Mouse (Mus musculus) ES-E14 (cell line): ENCODE data around the gene Dpf1. TPM values are rescaled to one million over a fixed set of nuclear protein-coding genes. Genes with fewer than 3 reads are reported as not detected.

Experiments
- DNase-seq: peaks from one replicate; pipeline ENCODE4 v3.0.0-alpha.2; 2013; ENCODE audit warnings: low read depth, low spot score
- H3K27ac ChIP-seq: 2 replicates; pipeline ENCODE4 v1.5.1; 2012; ENCODE audit warnings: low read depth, mild to moderate bottlenecking, low read length, moderate library complexity, mixed read lengths; ENCODE audit not compliant: poor library complexity, insufficient read depth, severe bottlenecking
- H3K36me3 ChIP-seq: 2 replicates; pipeline ENCODE4 v1.6.1; 2012; ENCODE audit warnings: mild to moderate bottlenecking, low read length, moderate library complexity, mixed read lengths; ENCODE audit not compliant: control insufficient read depth, poor library complexity, insufficient read depth, severe bottlenecking
- H3K4me1 ChIP-seq, 2 experiments: fragments of 150-350 bp in 1 of 2; sonication (generic) in 1 of 2; 2 replicates each; pipeline ENCODE4 v1.6.1; 2012; ENCODE audit warnings: low read length in 2 of 2, mild to moderate bottlenecking in 1 of 2, mixed read lengths in 1 of 2; ENCODE audit not compliant: control insufficient read depth in 2 of 2, insufficient read depth in 2 of 2, poor library complexity in 1 of 2
- H3K4me3 ChIP-seq, 2 experiments: fragments of 150-350 bp in 1 of 2; sonication (generic) in 1 of 2; 2 replicates each; pipeline ENCODE4 v1.5.1; 2012; ENCODE audit warnings: low read length in 2 of 2, low read depth in 1 of 2, mild to moderate bottlenecking in 1 of 2, mixed read lengths in 1 of 2; ENCODE audit not compliant: insufficient read depth in 1 of 2, poor library complexity in 1 of 2, severe bottlenecking in 1 of 2
- H3K9ac ChIP-seq: 2 replicates; pipeline ENCODE4 v1.6.1; 2012; ENCODE audit warnings: low read depth, mild to moderate bottlenecking, low read length, mixed read lengths; ENCODE audit not compliant: poor library complexity, insufficient read depth, severe bottlenecking
- H3K9me3 ChIP-seq: fragments of 150-350 bp; sonication (generic); 2 replicates; pipeline ENCODE4 v1.6.1; 2012; ENCODE audit warnings: low read depth, mild to moderate bottlenecking, low read length; ENCODE audit not compliant: control insufficient read depth, insufficient read depth
- CHD2 ChIP-seq: IDR thresholded peaks from 2 replicates; pipeline ENCODE4 v1.6.1; 2014; ENCODE audit warnings: mild to moderate bottlenecking, low read depth, low read length, inconsistent platforms
- HCFC1 ChIP-seq: IDR thresholded peaks from 2 replicates; pipeline ENCODE4 v1.6.1; 2012; ENCODE audit warnings: low read length, inconsistent platforms, borderline replicate concordance; ENCODE audit not compliant: insufficient read depth
- MAFK ChIP-seq: IDR thresholded peaks from 2 replicates; pipeline ENCODE4 v1.6.1; 2014; ENCODE audit warnings: mild to moderate bottlenecking, low read depth, low read length, inconsistent platforms; ENCODE audit not compliant: insufficient read depth
- ZC3H11A ChIP-seq: IDR thresholded peaks from 2 replicates; pipeline ENCODE4 v1.6.1; 2012; ENCODE audit warnings: low read depth, mild to moderate bottlenecking, inconsistent platforms, low read length, borderline replicate concordance
- ZNF384 ChIP-seq: IDR thresholded peaks from 2 replicates; pipeline ENCODE4 v1.6.1; 2012; ENCODE audit warnings: low read depth, low read length, inconsistent platforms
- in situ Hi-C, 2 experiments: fragments of 600-800 bp; cut with MboI; formaldehyde crosslinking; loops; one replicate each; pipeline ENCODE4 v1.15.1; 2025; ENCODE audit warnings: low sequenced_read_pairs in 2 of 2, inconsistent platforms in 1 of 2; ENCODE audit not compliant: unreplicated experiment in 2 of 2
- total RNA-seq: library from RNA; depleted of rRNA; stranded (reverse); fragments of 300-350 nt; gene quantifications from 2 replicates; pipeline ENCODE4 v1.2.3, GENCODE M21; 2012

Dpf1 gene
- total RNA-seq, 1 experiment: 18.0 TPM

DNA sequence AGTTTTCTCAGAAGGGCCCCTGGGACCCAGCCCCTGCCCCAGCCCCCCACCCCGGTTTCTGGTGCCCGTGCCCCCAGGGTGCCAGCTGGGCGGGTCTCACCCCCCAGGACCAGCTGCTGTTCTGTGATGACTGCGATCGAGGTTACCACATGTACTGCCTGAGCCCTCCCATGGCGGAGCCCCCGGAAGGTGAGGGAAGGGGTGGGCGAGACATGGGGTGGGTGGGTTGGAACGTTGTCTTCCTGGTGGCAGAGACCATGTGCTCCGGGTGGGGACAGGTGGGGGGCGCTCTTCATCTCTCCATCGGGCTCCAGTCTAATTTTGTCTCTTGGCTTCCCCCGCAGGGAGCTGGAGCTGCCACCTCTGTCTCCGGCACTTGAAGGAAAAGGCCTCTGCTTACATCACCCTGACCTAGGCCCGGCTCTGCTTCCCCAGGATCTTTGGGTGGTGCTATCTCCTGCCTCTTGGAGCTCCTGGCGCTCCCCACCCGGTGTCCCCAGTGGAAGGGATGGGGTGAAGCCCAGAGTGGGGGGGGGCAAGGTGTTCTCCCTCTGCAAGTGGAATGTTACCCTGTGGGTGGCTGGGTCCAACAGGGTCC lies 12.5 kb downstream of the Dpf1 start:
- Histone ChIP-seq H3K27ac (peak overlapping the region; percentile 14; the same call in 1 of the 2 replicates), H3K4me3 (no peak overlapping the region), H3K4me1 (peaks cover 16 to 65% of the 10 kb centered on the region in 2 experiments)

DNA sequence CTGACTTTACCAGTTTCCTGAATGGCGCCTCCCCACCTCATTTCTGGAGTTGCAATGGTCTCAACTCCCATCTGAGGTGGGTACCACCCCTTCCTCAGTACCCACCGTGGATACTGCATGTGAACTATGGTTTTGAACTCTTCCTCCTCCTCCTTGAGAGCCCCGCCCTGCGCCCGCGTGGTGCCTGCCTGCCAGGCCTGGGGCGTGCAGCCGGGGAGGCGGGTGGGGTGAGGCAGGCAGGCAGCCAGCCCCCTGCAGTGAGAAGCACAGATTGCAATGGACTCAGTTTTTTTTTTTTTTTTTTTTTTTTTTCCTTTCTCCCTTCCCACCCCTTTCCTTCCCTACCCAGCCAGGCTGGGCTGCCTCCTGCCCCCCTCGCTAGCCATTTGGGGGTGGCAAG lies 13.2 kb downstream of the Dpf1 start:
- Histone ChIP-seq H3K9me3 (no peaks in the 10 kb centered on the region), H3K27ac (peak overlapping the region; percentile 79), H3K4me1 (peaks cover 16 to 65% of the 10 kb centered on the region in 2 experiments), H3K36me3 (0 out of 2 replicates have a peak, but pooled peaks cover 3% of the 10 kb centered on the region), H3K4me3 (0 out of 4 replicates have a peak overlapping the region, but pooled peaks of 1 of the 2 experiments have one; percentile 22), H3K9ac (peak overlapping the region; percentile 49; the same call in 1 of the 2 replicates)
- in situ Hi-C loops: no loop called here
- DNase-seq: no peak
- TF ChIP-seq CHD2 (no peak), ZNF384 (peak; percentile 96), ZC3H11A (no peak), MAFK (no peak)

More for the DNA sequence above, 12.5 kb downstream of the Dpf1 start:
- DNase-seq: no peak
- Histone ChIP-seq H3K9ac (peak overlapping the region; percentile 34; the same call in 1 of the 2 replicates), H3K36me3 (0 out of 2 replicates have a peak, but pooled peaks cover 3% of the 10 kb centered on the region), H3K9me3 (no peaks in the 10 kb centered on the region)
- in situ Hi-C loops: no loop called here
- TF ChIP-seq MAFK: no peak
- no peak for TF ChIP-seq HCFC1
- TF ChIP-seq ZNF384: no peak
- no peak for TF ChIP-seq ZC3H11A
- no peak for TF ChIP-seq CHD2

DNA sequence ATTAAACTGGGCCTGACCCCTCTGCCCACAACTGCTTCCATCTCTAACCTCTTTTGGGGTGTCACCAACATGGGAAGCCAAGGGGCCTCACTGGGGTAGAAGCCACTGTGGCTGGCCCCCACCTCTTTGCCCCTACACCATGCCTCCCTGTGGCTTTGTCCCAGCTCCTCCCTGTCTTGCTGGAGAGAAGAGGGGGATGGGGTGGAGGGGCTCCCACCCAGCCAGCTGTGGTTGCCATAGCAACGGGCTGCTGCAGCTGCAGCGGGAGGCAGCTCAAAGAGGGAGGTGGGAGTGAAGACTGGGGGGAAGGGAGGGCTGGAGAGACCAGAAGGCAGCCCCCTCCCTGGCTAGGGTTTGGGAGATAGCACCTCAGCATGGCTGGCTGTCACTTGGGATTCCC lies 13.8 kb downstream of the Dpf1 start:
- TF ChIP-seq ZNF384 (no peak), HCFC1 (no peak), ZC3H11A (no peak), MAFK (no peak), CHD2 (no peak)
- DNase-seq: no peak
- Histone ChIP-seq H3K4me3 (peak overlapping the region in 1 of 2 experiments; percentile 22; a peak in 2 of 4 replicates), H3K4me1 (peaks cover 16 to 64% of the 10 kb centered on the region in 2 experiments), H3K9me3 (no peaks in the 10 kb centered on the region), H3K27ac (peak overlapping the region; percentile 79), H3K9ac (peak overlapping the region; percentile 49; the same call in 1 of the 2 replicates), H3K36me3 (0 out of 2 replicates have a peak, but pooled peaks cover 3% of the 10 kb centered on the region)
- in situ Hi-C loops: no loop called here

DNA sequence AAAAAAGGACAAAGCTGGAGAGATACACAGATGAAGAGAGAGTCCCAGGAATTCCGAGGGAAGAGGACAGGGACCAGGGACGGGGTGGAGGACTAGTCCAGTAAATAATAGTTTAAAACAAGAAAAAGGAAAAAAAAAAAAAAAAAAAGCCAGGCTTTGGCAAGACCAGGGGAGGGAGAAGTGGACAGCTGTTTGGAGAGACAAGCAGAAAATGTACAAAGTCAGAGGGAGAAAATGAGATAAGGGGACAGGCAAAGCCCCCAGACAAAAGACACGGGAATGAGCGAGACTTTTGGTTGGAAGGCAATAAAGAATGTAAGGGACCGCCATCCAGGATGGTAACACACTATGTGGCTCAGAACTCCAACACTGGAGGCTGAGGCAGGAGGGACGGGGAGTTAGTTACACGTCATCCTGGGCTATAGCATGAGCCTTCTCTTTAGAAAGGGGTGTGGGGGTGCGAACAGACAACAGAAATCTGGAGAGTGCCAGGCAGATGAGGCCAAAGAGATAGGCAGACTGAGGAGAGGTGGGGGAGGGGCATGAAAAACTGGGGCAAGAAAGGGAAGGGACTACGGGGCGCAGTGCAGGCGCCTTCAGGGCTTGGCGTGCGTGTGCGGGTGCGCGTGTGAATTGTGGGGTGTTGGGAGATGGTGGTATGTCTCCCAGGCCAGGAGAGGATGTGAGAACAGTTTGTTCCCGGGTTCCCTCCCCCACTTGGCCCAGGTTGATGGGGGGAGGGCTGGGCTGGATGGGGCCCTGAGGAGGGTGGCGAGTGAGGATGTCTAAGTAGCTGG lies 14.6 kb downstream of the Dpf1 start:
- no peak for TF ChIP-seq MAFK
- no peak for TF ChIP-seq CHD2
- no peak for TF ChIP-seq HCFC1
- TF ChIP-seq ZC3H11A: no peak
- no peak for TF ChIP-seq ZNF384
- peak overlapping the region; percentile 59; the same call in 1 of the 2 replicates for H3K9ac ChIP-seq
- in situ Hi-C loops: no loop called here

More for the DNA sequence above, 14.6 kb downstream of the Dpf1 start:
- Histone ChIP-seq H3K4me3 (peak overlapping the region; percentile 20 to 43; a peak in 3 of 4 replicates), H3K27ac (peak overlapping the region; percentile 59; the same call in 1 of the 2 replicates), H3K36me3 (0 out of 2 replicates have a peak, but pooled peaks cover 3% of the 10 kb centered on the region), H3K9me3 (no peaks in the 10 kb centered on the region), H3K4me1 (peaks cover 16 to 59% of the 10 kb centered on the region in 2 experiments)
- DNase-seq: no peak
